Mouse (Mus musculus) MEL (cell line): ENCODE measurements at regions not wholly inside any gene's neighbourhood (a gene's known extent, or its start where the extent isn't known, plus 50 kb on each side); places are given as distances from the start of the nearest gene placed in this dataset.

Experiments
- GABPA ChIP-seq: IDR thresholded peaks from 2 replicates; pipeline ENCODE4 v1.6.1; 2012; ENCODE audit warnings: low read depth, mild to moderate bottlenecking, inconsistent platforms, low read length, improper control_type of control experiment, moderate library complexity
- ZMIZ1 ChIP-seq: IDR thresholded peaks from 2 replicates; pipeline ENCODE4 v1.6.1; 2012; ENCODE audit warnings: low read depth, mild to moderate bottlenecking, inconsistent platforms, low read length, improper control_type of control experiment, moderate library complexity

DNA sequence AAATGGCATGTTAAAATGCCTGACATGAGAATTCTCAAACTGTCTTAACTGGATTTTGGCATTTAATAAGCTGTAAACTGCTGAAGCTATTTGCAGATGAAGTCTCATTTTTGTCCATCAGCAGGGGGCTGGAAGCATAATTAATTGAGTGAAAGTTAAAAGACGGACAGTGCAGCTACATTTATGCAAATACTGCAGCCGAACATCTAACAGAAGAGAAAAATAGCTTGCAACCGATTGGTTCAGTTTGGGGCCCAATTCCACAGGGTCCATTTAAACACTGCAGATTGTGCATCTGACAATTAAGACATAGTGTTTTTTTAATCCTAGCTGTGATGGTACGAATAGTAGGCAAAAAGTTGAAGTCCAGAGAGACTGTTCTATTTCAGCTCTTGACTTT lies 774.2 kb upstream of the Klhl1 start:
- TF ChIP-seq ZMIZ1, result no peak
- TF ChIP-seq GABPA, result no peak
